Comparison of ENCODE assay signal across 8 mouse cellular contexts in the genomic region with DNA sequence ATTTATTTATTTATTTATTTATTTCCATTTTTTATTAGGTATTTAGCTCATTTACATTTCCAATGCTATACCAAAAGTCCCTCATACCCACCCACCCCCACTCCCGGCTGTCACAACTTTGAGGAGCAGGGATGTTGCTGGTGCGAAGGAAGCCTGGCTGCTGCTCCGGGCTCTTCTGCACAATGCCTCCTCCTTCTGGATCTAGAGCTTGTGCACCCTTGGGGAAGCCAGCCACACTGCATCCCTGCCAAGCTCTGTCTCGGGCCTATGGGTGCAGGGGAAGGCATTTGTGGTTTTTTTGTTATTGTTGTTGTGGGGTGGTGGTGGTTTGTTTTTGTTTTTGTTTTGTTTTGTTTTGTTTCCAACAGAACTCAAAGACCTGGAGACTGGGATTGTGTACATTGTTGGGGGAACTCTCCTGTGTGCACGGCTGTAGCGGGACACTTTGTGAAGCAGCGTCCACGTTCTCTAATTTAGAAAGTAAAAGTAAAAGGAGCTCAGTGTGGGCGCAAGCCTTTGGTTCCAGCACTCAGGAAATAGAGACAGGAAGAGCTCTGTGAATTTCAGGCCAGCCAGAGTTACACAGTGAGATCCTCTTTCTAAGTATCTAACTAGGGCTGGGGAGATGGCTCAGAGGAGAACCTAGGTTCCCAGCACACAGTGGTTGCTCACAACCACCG. TPM values are rescaled to one million over a fixed set of nuclear protein-coding genes. Genes with fewer than 3 reads are reported as not detected.
DNase-seq lines count a peak whose midpoint lies in the region; ATAC-seq and TF ChIP-seq lines count a peak whose summit lies in the region.

No protein-coding gene starts in this region.

- ATAC-seq in forebrain, embryonic 14.5 days, result peak; percentile 48
- ATAC-seq in inflammation-experienced regulatory T-cells, adult 6 months, result peak; percentile 66
- ATAC-seq in neural tube, embryonic 14.5 days (ENCODE audit: low read depth), result 0 out of 2 replicates have a peak, but pooled peaks have one; percentile 12

- H3K4me2 ChIP-seq in forebrain, embryonic 14.5 days (ENCODE audit: low read length), result peak overlapping the region; percentile 31
- peak overlapping the region; percentile 18; the same call in 1 of the 2 replicates for H3K4me2 ChIP-seq in neural tube, embryonic 14.5 days (ENCODE audit: low read depth, low read length)

- no peak overlapping the region for H3K9ac ChIP-seq in ES-Bruce4 (ENCODE audit: low read depth, poor library complexity, severe bottlenecking)
- no peak overlapping the region for H3K9ac ChIP-seq in forebrain, embryonic 14.5 days (ENCODE audit: low read length)
- H3K9ac ChIP-seq in neural tube, embryonic 14.5 days (replicated peaks; ENCODE audit: low read depth, low read length), result no peak overlapping the region

- no peak overlapping the region for H3K4me3 ChIP-seq in ES-Bruce4 (ENCODE audit: low read depth, low read length)
- no peak overlapping the region for H3K4me3 ChIP-seq in forebrain, embryonic 14.5 days (ENCODE audit: low read depth, low read length)
- H3K4me3 ChIP-seq in neural tube, embryonic 14.5 days (ENCODE audit: low read depth, low read length), result no peak overlapping the region

- TF ChIP-seq EP300 in ES-Bruce4 (IDR thresholded peaks at IDR 0.05; ENCODE audit: insufficient read depth, low read depth, low read length), result no peak

- TF ChIP-seq CTCF in ES-Bruce4 (IDR thresholded peaks at IDR 0.05; ENCODE audit: low read depth, low read length), result no peak

- no peak for TF ChIP-seq POLR2A in ES-Bruce4 (IDR thresholded peaks at IDR 0.05; ENCODE audit: insufficient read depth, low read length)

- 52% methylated on average over 10 of the region's 10 CpGs for WGBS in forebrain, embryonic 14.5 days
- 61% methylated on average over 10 of the region's 10 CpGs for WGBS in neural tube, embryonic 14.5 days

- H3K9me3 ChIP-seq in ES-Bruce4 (replicated peaks; ENCODE audit: control insufficient read depth, insufficient read depth, low read length, poor library complexity, severe bottlenecking), result no peaks in the 10 kb centered on the region
- no peaks in the 10 kb centered on the region for H3K9me3 ChIP-seq in forebrain, embryonic 14.5 days (replicated peaks; ENCODE audit: control insufficient read depth, low read length)
- H3K9me3 ChIP-seq in neural tube, embryonic 14.5 days (ENCODE audit: control insufficient read depth, low read length), result no peaks in the 10 kb centered on the region

- H3K27ac ChIP-seq in ES-Bruce4 (ENCODE audit: insufficient read depth, low read length), result 0 out of 2 replicates have a peak overlapping the region, but pooled peaks have one; percentile 4
- H3K27ac ChIP-seq in forebrain, embryonic 14.5 days (ENCODE audit: low read depth, low read length), result no peak overlapping the region; the same call in 1 of the 2 replicates
- no peak overlapping the region for H3K27ac ChIP-seq in neural tube, embryonic 14.5 days (ENCODE audit: low read depth, low read length)

- DNase-seq in 3134 (ENCODE audit: extremely low read depth, insufficient read length, low spot score), result peak; percentile 68
- DNase-seq in forebrain, embryonic 14.5 days (ENCODE audit: low spot score), result no peak
- peak; percentile 42 to 56 for DNase-seq in lung, adult 18-20 months
- no peak for DNase-seq in cerebellum, postnatal 10 days
- no peak for DNase-seq in layer of hippocampus, adult 9-10 months (ENCODE audit: low spot score)

- no peaks in the 10 kb centered on the region for H3K27me3 ChIP-seq in ES-Bruce4 (ENCODE audit: control insufficient read depth, insufficient read depth, low read length, poor library complexity, severe bottlenecking)
- H3K27me3 ChIP-seq in forebrain, embryonic 14.5 days (replicated peaks; ENCODE audit: control insufficient read depth, insufficient read depth, low read length), result no peaks in the 10 kb centered on the region
- no peaks in the 10 kb centered on the region for H3K27me3 ChIP-seq in neural tube, embryonic 14.5 days (ENCODE audit: control insufficient read depth, insufficient read depth, low read length)

- H3K36me3 ChIP-seq in ES-Bruce4 (ENCODE audit: control insufficient read depth, insufficient read depth, low read length, poor library complexity, severe bottlenecking), result no peaks in the 10 kb centered on the region
- H3K36me3 ChIP-seq in forebrain, embryonic 14.5 days (ENCODE audit: control insufficient read depth, insufficient read depth, low read length), result no peaks in the 10 kb centered on the region
- H3K36me3 ChIP-seq in neural tube, embryonic 14.5 days (ENCODE audit: control insufficient read depth, insufficient read depth, low read length), result no peaks in the 10 kb centered on the region

- peaks cover 4% of the 10 kb centered on the region for H3K4me1 ChIP-seq in ES-Bruce4 (ENCODE audit: control insufficient read depth, insufficient read depth, low read length)
- peaks cover 2% of the 10 kb centered on the region; the same call in 1 of the 2 replicates for H3K4me1 ChIP-seq in forebrain, embryonic 14.5 days (ENCODE audit: control insufficient read depth, insufficient read depth, low read length)
- H3K4me1 ChIP-seq in neural tube, embryonic 14.5 days (ENCODE audit: control insufficient read depth, insufficient read depth, low read length), result no peaks in the 10 kb centered on the region

RNA-seq across cellular contexts. Expression of a gene that starts 10.6 kb away (rescaled TPM):
- polyA plus RNA-seq in ES-Bruce4 (2011; ENCODE audit: insufficient read depth, insufficient read length, low read depth, missing spikeins), result 4.6 TPM in 2 replicates
- 9.3 and 12.8 TPM in 2 replicates for polyA plus RNA-seq in forebrain, embryonic 14.5 days (2014; fragmentation: Nextera tagmentation; extraction: Ambion mirVana)
- polyA plus RNA-seq in inflammation-experienced regulatory T-cells, adult 6 months (2017; shearing (Covaris generic)), result 1 to 10 TPM in 2 of 3 experiments, under 1 TPM in 1; 0.48 to 1.3 (median 1.1) TPM
- polyA plus RNA-seq in neural tube, embryonic 14.5 days (2014; fragmentation: Nextera tagmentation; extraction: Ambion mirVana), result 20.7 and 20.8 TPM in 2 replicates

RNA-seq across cellular contexts. Expression of a gene that starts 39.7 kb away (rescaled TPM):
- polyA plus RNA-seq in ES-Bruce4 (2011; ENCODE audit: insufficient read depth, insufficient read length, low read depth, missing spikeins), result 71.3 and 82.6 TPM in 2 replicates
- 131 and 140 TPM in 2 replicates for polyA plus RNA-seq in forebrain, embryonic 14.5 days (2014; fragmentation: Nextera tagmentation; extraction: Ambion mirVana)
- polyA plus RNA-seq in inflammation-experienced regulatory T-cells, adult 6 months (2017; shearing (Covaris generic)), result 1 to 10 TPM; 1.7 to 4.1 (median 2.2) TPM
- 148 and 155 TPM in 2 replicates for polyA plus RNA-seq in neural tube, embryonic 14.5 days (2014; fragmentation: Nextera tagmentation; extraction: Ambion mirVana)

RNA-seq across cellular contexts. Expression of a gene that starts 52.2 kb away (rescaled TPM):
- 150 and 155 TPM in 2 replicates for polyA plus RNA-seq in ES-Bruce4 (2011; ENCODE audit: insufficient read depth, insufficient read length, low read depth, missing spikeins)
- 229 and 233 TPM in 2 replicates for polyA plus RNA-seq in forebrain, embryonic 14.5 days (2014; fragmentation: Nextera tagmentation; extraction: Ambion mirVana)
- 10 to 100 TPM; 86.2 to 95.6 (median 88.7) TPM for polyA plus RNA-seq in inflammation-experienced regulatory T-cells, adult 6 months (2017; shearing (Covaris generic))
- 187 and 197 TPM in 2 replicates for polyA plus RNA-seq in neural tube, embryonic 14.5 days (2014; fragmentation: Nextera tagmentation; extraction: Ambion mirVana)

Comparison
In these comparisons a context has a peak if more than half of its experiments do, and no peak if none do; other contexts are left out.
1. DNase-seq: peak in 3134 (single experiment) and lung, adult 18-20 months (2 of 2); none in forebrain, embryonic 14.5 days (single experiment), cerebellum, postnatal 10 days (0 of 2) and layer of hippocampus, adult 9-10 months (single experiment).
2. ATAC-seq: peak in every context shown above with its lines; median percentile 66 in inflammation-experienced regulatory T-cells, adult 6 months; 48 in forebrain, embryonic 14.5 days; 12 in neural tube, embryonic 14.5 days.
3. RNA of a gene that starts 39.7 kb away (polyA plus RNA-seq): 148 to 155 TPM in neural tube, embryonic 14.5 days, 131 to 140 TPM in forebrain, embryonic 14.5 days and 71.3 to 82.6 TPM in ES-Bruce4; 1.7 to 4.1 TPM in inflammation-experienced regulatory T-cells, adult 6 months; every median in the first group is over 10 times any median in the second.